Mouse (Mus musculus): Measurements from ENCODE around the gene Tex21.

Tex21 gene

GRCm38 (mm10) chr12:76246646-76247045, at the start of gene Tex21:
Tex21 (minus strand) TSS chr12:76246746.
- no peak for DNase-seq (ENCODE audit: low read depth, low spot score)

GRCm38 (mm10) chr12:76293192-76293591, 46.6 kb upstream of the Tex21 start:
- DNase-seq (ENCODE audit: low read depth, low spot score) = no peak

GRCm38 (mm10) chr12:76290271-76290670, 43.7 kb upstream of the Tex21 start:
- no peak for DNase-seq (ENCODE audit: low read depth, low spot score)

- DNase-seq (ENCODE audit: low read depth, low spot score) = no peak
Measured at GRCm38 (mm10) chr12:76289428-76289827, 42.9 kb upstream of the Tex21 start.

- DNase-seq (ENCODE audit: low read depth, low spot score) = no peak
Measured at GRCm38 (mm10) chr12:76288494-76288893, 41.9 kb upstream of the Tex21 start.

- DNase-seq (ENCODE audit: low read depth, low spot score) = no peak
Measured at GRCm38 (mm10) chr12:76287986-76288385, 41.4 kb upstream of the Tex21 start.

GRCm38 (mm10) chr12:76285418-76285817, 38.9 kb upstream of the Tex21 start:
- DNase-seq (ENCODE audit: low read depth, low spot score) = no peak

GRCm38 (mm10) chr12:76282532-76283173, 36.1 kb upstream of the Tex21 start:
- DNase-seq (ENCODE audit: low read depth, low spot score) = no peak

- no peak for DNase-seq (ENCODE audit: low read depth, low spot score)
Measured at GRCm38 (mm10) chr12:76282132-76282531, 35.6 kb upstream of the Tex21 start.

- DNase-seq (ENCODE audit: low read depth, low spot score) = no peak
Measured at GRCm38 (mm10) chr12:76281111-76281660, 34.6 kb upstream of the Tex21 start.

GRCm38 (mm10) chr12:76280556-76280955, 34.0 kb upstream of the Tex21 start:
- no peak for DNase-seq (ENCODE audit: low read depth, low spot score)

- DNase-seq (ENCODE audit: low read depth, low spot score) = no peak
Measured at GRCm38 (mm10) chr12:76278209-76278608, 31.7 kb upstream of the Tex21 start.

GRCm38 (mm10) chr12:76272610-76273524, 26.3 kb upstream of the Tex21 start:
- DNase-seq (ENCODE audit: low read depth, low spot score) = no peak

GRCm38 (mm10) chr12:76271516-76271915, 25.0 kb upstream of the Tex21 start:
- DNase-seq (ENCODE audit: low read depth, low spot score) = no peak

GRCm38 (mm10) chr12:76269196-76269595, 22.6 kb upstream of the Tex21 start:
- no peak for DNase-seq (ENCODE audit: low read depth, low spot score)

GRCm38 (mm10) chr12:76268686-76269085, 22.1 kb upstream of the Tex21 start:
- no peak for DNase-seq (ENCODE audit: low read depth, low spot score)

- DNase-seq (ENCODE audit: low read depth, low spot score) = no peak
Measured at GRCm38 (mm10) chr12:76266875-76267274, 20.3 kb upstream of the Tex21 start.

GRCm38 (mm10) chr12:76265001-76265400, 18.5 kb upstream of the Tex21 start:
- DNase-seq (ENCODE audit: low read depth, low spot score) = no peak

- no peak for DNase-seq (ENCODE audit: low read depth, low spot score)
Measured at GRCm38 (mm10) chr12:76264325-76264965, 17.9 kb upstream of the Tex21 start.

- no peak for DNase-seq (ENCODE audit: low read depth, low spot score)
Measured at GRCm38 (mm10) chr12:76263876-76264275, 17.3 kb upstream of the Tex21 start.

- no peak for DNase-seq (ENCODE audit: low read depth, low spot score)
Measured at GRCm38 (mm10) chr12:76262918-76263317, 16.4 kb upstream of the Tex21 start.

- DNase-seq (ENCODE audit: low read depth, low spot score) = no peak
Measured at GRCm38 (mm10) chr12:76261556-76261955, 15.0 kb upstream of the Tex21 start.
